Mouse (Mus musculus): ENCODE data around the gene Fam210b. TPM values are rescaled to one million over a fixed set of nuclear protein-coding genes. Genes with fewer than 3 reads are reported as not detected.

The Fam210b gene
- polyA plus RNA-seq, 1 experiment from 2014 or later = 128 TPM

Other genes starting within 250 kb of the Fam210b start
- 0.05 and 0.12 TPM in 2 replicates for gene Mc3r, start 97.1 kb upstream of the Fam210b start, polyA plus RNA-seq (2016; fragmentation: Nextera tagmentation; extraction: Ambion mirVana)
- gene Aurka, start 25.0 kb downstream of the Fam210b start, polyA plus RNA-seq (2016; fragmentation: Nextera tagmentation; extraction: Ambion mirVana) = 173 and 177 TPM in 2 replicates
- 39.7 and 42.0 TPM in 2 replicates for gene Cstf1, start 25.1 kb downstream of the Fam210b start, polyA plus RNA-seq (2016; fragmentation: Nextera tagmentation; extraction: Ambion mirVana)
- gene Cass4, start 48.2 kb downstream of the Fam210b start, polyA plus RNA-seq (2016; fragmentation: Nextera tagmentation; extraction: Ambion mirVana) = 1.1 and 1.4 TPM in 2 replicates
- 55.6 and 59.2 TPM in 2 replicates for gene Rtf2, start 95.0 kb downstream of the Fam210b start, polyA plus RNA-seq (2016; fragmentation: Nextera tagmentation; extraction: Ambion mirVana)
- gene Gcnt7, start 113.0 kb downstream of the Fam210b start, polyA plus RNA-seq (2016; fragmentation: Nextera tagmentation; extraction: Ambion mirVana) = 0.98 and 1.1 TPM in 2 replicates
- gene Fam209, start 127.0 kb downstream of the Fam210b start, polyA plus RNA-seq (2016; fragmentation: Nextera tagmentation; extraction: Ambion mirVana) = 0.20 TPM in 1 of 2 replicates, not detected in the other
- not detected in 2 replicates for gene Tfap2c, start 204.0 kb downstream of the Fam210b start, polyA plus RNA-seq (2016; fragmentation: Nextera tagmentation; extraction: Ambion mirVana)